Mouse (Mus musculus): ENCODE measurements around the gene Pigp.

Gene Pigp

DNA sequence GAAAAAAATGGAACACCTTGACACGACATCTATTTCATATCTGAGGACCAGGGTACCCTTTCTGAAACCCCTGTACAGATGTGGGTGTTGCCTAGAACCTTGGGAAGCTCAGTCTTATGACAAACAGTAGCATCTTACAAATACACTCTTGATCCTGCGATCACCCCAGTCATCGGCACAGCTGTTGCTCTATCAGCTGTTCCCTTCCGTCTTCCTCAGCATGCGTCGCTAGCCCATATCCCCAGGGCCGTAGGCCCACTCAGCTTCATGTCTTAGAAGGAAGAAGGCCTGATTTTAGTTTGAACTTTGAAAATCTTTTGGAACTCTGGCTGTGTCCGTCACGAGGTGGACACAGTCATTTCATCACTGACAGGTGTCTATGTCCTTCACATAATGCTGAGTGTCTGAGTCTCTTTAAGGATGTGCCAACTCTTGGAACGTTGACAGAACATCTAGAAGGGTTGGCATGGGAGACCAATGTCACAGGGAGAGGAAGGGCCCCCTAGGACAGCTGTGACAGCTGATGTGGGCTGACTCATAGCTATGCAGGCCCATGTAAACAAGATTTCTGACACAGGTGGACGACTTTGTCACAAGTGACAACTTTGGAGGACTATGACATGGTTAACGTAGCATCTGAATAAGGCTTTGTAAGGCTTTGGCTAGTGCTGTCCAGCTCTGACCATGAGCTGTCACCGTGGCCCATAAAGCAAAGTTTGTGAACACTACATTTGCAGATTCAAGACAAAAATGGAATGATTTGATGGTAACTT, 10.9 kb downstream of the Pigp start:
- in situ Hi-C loops (cut with MboI, MseI), result no loop called here

DNA sequence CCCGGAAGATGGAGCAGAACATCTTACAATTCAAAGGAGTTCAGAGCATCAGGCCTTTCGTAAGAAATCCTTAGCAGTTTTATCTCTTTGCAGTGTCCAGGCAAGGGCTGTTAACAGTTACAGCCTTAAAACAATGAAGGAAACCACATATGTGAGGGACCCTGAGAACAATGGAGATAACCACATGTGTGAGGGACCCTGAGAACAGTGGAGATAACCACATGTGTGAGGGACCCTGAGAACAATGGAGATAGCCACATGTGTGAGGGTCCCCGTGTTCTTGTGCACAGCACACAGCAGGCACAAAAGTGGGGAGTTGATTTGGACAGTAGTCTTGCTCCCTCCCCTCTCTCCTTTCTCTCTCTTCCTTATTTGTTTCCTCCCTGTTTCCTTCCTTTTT, 13.6 kb downstream of the Pigp start:
- in situ Hi-C loops (cut with MboI, MseI), result no loop called here

GRCm38 (mm10) chr16:94356776-94357494, 14.7 kb downstream of the Pigp start:
- in situ Hi-C loops (cut with MboI, MseI), result no loop called here

- in situ Hi-C loops (cut with MboI, MseI), result no loop called here
Measured at GRCm38 (mm10) chr16:94356046-94356445, 15.6 kb downstream of the Pigp start.

DNA sequence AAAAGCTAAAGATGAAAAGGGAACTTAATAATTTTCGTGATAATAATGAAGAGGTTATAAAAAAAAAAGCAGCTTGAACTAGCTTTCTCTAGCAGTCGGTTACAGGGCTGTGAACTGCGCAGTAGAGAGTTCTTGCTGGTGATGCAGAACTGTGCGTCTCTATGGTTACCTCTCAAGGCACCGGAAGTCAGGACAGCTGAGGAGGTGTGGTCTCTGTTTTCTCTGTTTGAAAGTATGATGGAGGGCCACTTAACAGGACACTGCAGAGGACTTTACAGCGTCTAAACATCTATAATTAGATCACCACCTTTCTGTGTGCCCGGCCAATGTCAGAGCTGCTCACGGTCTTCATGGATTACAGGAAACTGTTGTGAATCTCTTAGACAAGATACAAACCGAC, 17.2 kb downstream of the Pigp start:
- in situ Hi-C loops (cut with MboI, MseI), result no loop called here

DNA sequence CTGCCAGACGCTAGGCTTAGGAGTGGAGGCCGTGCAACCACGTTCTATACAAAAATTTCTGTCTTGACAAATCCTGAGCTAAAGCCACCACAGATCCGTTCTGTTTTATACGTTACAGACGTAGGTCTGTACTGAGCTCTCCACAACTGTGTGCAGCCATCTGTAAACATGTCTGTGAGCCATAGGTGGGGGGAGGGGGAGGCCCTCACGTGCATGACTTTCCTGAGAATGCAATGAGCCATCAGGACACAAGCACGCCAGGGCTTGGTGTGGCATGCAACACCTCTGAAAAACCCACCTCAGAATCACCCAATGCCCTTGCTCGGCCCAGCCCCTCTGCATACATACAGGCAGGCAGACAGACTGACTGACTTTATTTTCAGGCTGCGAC, 21.4 kb downstream of the Pigp start:
- in situ Hi-C loops (cut with MboI, MseI), result no loop called here

- in situ Hi-C loops (cut with MboI, MseI), result loop anchor here in 1 of 2 experiments (10.0 kb wide), 1 partner anchor 995 kb away; no protein-coding TSS in a partner anchor
Measured at GRCm38 (mm10) chr16:94349588-94350286, 21.9 kb downstream of the Pigp start.

- in situ Hi-C loops (cut with MboI, MseI), result loop anchor here in 1 of 2 experiments (10.0 kb wide), 1 partner anchor 994 kb away; no protein-coding TSS in a partner anchor
Measured at GRCm38 (mm10) chr16:94348779-94349178, 22.9 kb downstream of the Pigp start.

DNA sequence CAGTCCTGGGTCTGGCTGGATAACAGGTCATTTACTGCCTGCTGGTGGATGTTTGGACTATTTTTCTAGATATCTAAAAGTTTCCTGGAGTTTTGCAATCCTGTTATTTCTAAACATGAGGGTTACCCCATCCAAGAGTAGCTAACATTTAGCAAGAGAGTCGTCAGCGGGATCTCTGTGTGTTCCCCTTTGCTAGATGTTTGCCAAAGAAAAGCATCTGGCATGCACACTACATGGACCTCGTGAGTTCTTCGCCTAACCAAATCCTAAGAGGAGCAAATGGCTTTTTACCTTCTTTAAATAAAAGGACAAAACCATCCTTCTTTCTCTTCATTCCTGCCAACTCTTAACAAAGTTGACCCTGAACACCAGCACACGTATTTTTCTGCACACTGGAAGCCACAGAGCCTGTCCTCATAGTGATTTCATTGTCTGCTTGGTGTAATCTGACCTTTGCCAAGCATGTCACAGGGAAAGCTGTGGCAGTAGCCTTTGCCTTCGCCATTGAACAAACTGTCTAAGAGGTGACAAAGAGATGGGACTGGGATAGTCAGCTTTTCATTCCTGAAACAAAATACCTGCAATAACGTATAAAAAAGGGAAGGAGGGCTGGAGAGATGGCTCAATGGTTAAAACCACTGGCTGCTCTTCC, 24.4 kb downstream of the Pigp start:
- in situ Hi-C loops (cut with MboI, MseI), result loop anchor here in 1 of 2 experiments (10.0 kb wide), 1 partner anchor 992 kb away; no protein-coding TSS in a partner anchor

- in situ Hi-C loops (cut with MboI, MseI), result loop anchor here in 1 of 2 experiments (10.0 kb wide), 1 partner anchor 991 kb away; no protein-coding TSS in a partner anchor
Measured at GRCm38 (mm10) chr16:94345733-94346132, 25.9 kb downstream of the Pigp start.

GRCm38 (mm10) chr16:94339164-94340160, 32.2 kb downstream of the Pigp start:
- in situ Hi-C loops (cut with MboI, MseI), result loop anchor here in 1 of 2 experiments (10.0 kb wide), 1 partner anchor 985 kb away; no protein-coding TSS in a partner anchor

DNA sequence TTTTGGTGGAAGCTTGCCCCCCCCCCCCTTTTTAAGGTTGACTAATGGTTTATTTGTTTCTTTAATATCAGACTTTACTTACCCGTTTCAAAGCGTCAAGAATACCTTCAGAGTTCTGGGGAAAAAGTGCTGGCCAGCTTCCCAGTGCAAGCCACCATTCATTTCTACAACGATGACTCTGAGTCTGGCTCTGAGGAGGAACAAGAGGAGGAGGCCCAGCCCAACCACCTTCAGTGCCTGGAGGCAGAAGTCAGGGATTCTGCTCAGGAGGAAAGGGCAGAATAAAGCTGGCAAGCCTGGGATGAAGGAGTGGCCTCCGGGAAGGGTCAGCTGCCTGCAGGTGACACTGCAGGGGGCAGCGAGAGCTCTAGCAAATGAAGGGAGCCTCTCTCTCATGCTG, 36.0 kb downstream of the Pigp start:
- in situ Hi-C loops (cut with MboI, MseI), result no loop called here

DNA sequence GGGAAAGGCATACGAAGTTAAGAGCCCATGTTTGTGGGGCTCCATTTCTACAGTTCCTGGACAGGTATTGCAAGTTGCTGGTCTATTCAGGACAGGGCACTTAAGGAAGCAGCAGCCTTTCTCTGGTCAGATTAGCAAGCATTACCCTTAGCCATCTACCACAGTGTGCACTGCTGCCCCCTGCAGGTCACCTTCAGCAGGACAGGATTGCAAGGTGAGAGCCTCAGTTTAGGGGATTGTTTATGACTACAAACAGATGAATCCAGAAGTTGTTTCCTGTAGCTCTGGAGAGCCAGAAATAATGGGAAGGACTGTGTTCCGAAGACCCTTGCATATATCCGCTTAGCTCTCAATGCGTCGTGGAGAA, 39.8 kb downstream of the Pigp start:
- in situ Hi-C loops (cut with MboI, MseI), result no loop called here

DNA sequence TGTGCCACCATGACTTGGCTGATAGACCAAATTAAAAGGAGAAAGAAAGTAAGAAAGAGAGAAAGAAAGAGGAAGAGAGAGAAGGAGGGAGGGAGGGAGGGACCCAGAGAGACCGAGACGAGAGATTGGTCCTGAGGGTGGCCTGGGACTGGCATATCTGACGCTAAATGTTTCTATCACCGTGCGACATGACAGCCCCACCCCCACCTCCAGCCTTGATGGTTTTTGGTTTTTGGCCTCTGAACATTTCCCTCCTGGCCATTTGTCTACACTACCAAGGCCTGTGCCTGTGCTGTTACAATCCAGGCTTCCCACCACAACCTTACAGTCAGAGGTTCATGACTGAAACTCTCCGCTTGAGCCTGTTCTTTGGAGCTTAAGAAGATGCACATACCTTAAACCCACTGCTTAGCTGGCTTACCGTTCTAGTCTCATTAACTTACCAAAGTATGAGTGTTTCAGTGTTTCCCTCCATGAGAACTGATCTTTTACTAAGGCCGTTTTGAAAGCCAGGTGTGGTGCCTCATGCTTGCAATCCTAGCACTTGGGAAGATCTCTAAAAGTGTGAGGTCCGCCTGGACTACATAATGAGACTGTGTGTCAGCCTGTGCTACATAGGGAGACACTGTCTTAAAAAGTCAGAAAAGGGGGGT, 40.3 kb downstream of the Pigp start:
- in situ Hi-C loops (cut with MboI, MseI), result no loop called here

DNA sequence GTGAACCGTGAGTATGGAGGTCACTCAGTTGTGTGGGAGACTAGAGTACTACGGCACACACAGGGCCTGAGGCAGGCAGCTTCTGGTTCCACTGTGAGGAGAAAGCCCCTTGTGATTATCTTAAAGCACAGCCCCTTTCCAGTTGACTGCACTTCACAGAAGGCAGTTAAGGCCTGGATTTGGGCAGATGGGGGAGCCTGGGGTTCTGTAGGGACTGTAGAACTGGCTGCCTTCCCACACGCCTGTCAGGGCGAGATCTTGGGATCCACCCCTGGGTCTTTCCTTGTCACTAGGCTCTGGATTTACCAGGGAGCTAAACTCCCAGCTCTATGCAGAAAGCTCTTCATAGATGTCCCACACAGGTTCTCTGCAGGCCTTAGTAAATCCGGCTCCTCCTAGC, 41.2 kb downstream of the Pigp start:
- in situ Hi-C loops (cut with MboI, MseI), result no loop called here

GRCm38 (mm10) chr16:94328881-94329867, 42.5 kb downstream of the Pigp start:
- in situ Hi-C loops (cut with MboI, MseI), result no loop called here

GRCm38 (mm10) chr16:94327781-94328711, 43.6 kb downstream of the Pigp start, which contains the start of gene Ripply3:
Gene Ripply3, plus strand, starts transcription at chr16:94328420.
- in situ Hi-C loops (cut with MboI, MseI), result no loop called here
